Mouse (Mus musculus) kidney, embryonic 15.5 days (tissue): Measurements from ENCODE around the gene Inpp5d. TPM values are rescaled to one million over a fixed set of nuclear protein-coding genes. Genes with fewer than 3 reads are reported as not detected.
A peak's percentile ranks its signal among the peaks of the same experiment; 100 is the strongest.

ENCODE experiments used
- ATAC-seq: fragments of 200-750 bp; cut with Nextera tagmentation; replicated peaks from 2 replicates; pipeline ENCODE4 v1.8.0; 2017; ENCODE audit warnings: moderate TSS enrichment; ENCODE audit not compliant: low FRiP score
- H3K27ac ChIP-seq: fragments of 300-500 bp; sonication (generic); 2 replicates; pipeline ENCODE4 v1.5.1; 2015; ENCODE audit warnings: mild to moderate bottlenecking, inconsistent platforms
- H3K27me3 ChIP-seq: fragments of 300-500 bp; sonication (generic); 2 replicates; pipeline ENCODE4 v1.6.1; 2015; ENCODE audit warnings: inconsistent platforms
- H3K36me3 ChIP-seq: fragments of 300-500 bp; sonication (generic); 2 replicates; pipeline ENCODE4 v1.6.1; 2015; ENCODE audit warnings: inconsistent platforms
- H3K4me1 ChIP-seq: fragments of 300-500 bp; sonication (generic); 2 replicates; pipeline ENCODE4 v1.6.1; 2015; ENCODE audit warnings: inconsistent platforms
- H3K4me2 ChIP-seq: fragments of 300-500 bp; sonication (generic); 2 replicates; pipeline ENCODE4 v1.6.1; 2015; ENCODE audit warnings: moderate library complexity, mild to moderate bottlenecking, inconsistent platforms
- H3K4me3 ChIP-seq: fragments of 300-500 bp; sonication (generic); replicated peaks from 2 replicates; pipeline ENCODE4 v1.5.1; 2015; ENCODE audit warnings: mild to moderate bottlenecking, inconsistent platforms
- H3K9ac ChIP-seq: fragments of 300-500 bp; sonication (generic); 2 replicates; pipeline ENCODE4 v1.6.1; 2015; ENCODE audit warnings: mild to moderate bottlenecking, inconsistent platforms
- H3K9me3 ChIP-seq: fragments of 300-500 bp; sonication (generic); replicated peaks from 2 replicates; pipeline ENCODE4 v1.6.1; 2016; ENCODE audit warnings: inconsistent platforms
- WGBS: fragments of 180-500 bp; shearing (Covaris S2); methylation state at CpG from one replicate; pipeline ENCODE4 v1.1.7; 2015; ENCODE audit warnings: mixed read lengths; 5-methylcytosine and 5-hydroxymethylcytosine counted together
- polyA plus RNA-seq: library from polyadenylated mRNA; unstranded; fragments of >200 nt; fragmentation: Nextera tagmentation; extraction: Ambion mirVana; gene quantifications from 2 replicates; pipeline ENCODE4 v1.2.1, GENCODE M21; 2015

Inpp5d gene
- polyA plus RNA-seq, 1 experiment from 2014 or later: 10.2 TPM

DNA sequence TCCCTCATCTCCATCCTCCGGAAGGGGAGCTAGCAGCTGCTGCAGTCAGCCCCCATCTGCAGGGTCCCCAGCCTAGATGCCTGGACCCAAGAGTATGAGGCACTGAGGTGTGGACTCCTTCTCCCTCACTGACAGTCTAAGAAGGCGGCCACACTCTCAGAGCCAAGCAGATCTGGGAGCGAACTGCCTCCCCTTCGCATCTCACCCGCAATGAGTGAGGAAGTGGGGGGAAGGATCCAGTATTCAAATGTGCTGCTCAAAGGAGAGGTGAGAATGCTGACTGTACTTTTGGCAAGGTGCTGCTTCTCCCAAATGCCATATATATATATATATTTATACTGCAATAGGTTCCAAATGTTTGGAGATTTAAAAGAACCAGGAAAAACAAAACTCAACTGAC lies 16.7 kb upstream of the Inpp5d start:
- 86% methylated on average over 5 of the region's 5 CpGs for WGBS

DNA sequence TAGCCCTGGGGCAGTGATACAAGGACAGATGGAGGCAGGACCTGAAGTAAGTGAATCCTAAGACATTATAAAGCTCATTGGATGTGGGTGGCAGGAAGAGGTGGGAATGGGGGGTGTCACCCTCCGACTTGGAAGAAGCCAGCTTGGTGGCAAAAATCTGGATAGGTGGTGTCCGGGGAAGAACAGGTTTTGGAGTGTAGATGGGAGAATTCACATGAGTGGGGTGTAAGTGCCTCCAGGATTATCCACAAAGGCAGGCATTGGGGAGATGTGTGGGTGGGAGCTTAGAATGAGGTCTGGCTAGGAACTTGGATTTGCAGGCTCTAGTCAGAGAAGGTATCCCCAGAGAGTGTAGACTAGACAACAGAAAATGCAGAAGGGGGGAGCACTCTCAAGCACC lies 14.8 kb upstream of the Inpp5d start:
- ATAC-seq: no peak
- no peaks in the 10 kb centered on the region for H3K4me1 ChIP-seq
- WGBS: 75% methylated on average over 2 of the region's 2 CpGs
- no peaks in the 10 kb centered on the region for H3K27me3 ChIP-seq
- H3K9me3 ChIP-seq: no peaks in the 10 kb centered on the region
- no peak overlapping the region for H3K4me3 ChIP-seq
- H3K36me3 ChIP-seq: no peaks in the 10 kb centered on the region
- no peak overlapping the region for H3K27ac ChIP-seq
- no peak overlapping the region for H3K9ac ChIP-seq
- no peak overlapping the region for H3K4me2 ChIP-seq

More for the DNA sequence above, 16.7 kb upstream of the Inpp5d start:
- Histone ChIP-seq H3K4me3 (no peak overlapping the region), H3K9ac (no peak overlapping the region), H3K27me3 (no peaks in the 10 kb centered on the region), H3K4me2 (no peak overlapping the region), H3K9me3 (no peaks in the 10 kb centered on the region), H3K36me3 (no peaks in the 10 kb centered on the region), H3K4me1 (no peaks in the 10 kb centered on the region), H3K27ac (no peak overlapping the region)
- ATAC-seq: no peak

DNA sequence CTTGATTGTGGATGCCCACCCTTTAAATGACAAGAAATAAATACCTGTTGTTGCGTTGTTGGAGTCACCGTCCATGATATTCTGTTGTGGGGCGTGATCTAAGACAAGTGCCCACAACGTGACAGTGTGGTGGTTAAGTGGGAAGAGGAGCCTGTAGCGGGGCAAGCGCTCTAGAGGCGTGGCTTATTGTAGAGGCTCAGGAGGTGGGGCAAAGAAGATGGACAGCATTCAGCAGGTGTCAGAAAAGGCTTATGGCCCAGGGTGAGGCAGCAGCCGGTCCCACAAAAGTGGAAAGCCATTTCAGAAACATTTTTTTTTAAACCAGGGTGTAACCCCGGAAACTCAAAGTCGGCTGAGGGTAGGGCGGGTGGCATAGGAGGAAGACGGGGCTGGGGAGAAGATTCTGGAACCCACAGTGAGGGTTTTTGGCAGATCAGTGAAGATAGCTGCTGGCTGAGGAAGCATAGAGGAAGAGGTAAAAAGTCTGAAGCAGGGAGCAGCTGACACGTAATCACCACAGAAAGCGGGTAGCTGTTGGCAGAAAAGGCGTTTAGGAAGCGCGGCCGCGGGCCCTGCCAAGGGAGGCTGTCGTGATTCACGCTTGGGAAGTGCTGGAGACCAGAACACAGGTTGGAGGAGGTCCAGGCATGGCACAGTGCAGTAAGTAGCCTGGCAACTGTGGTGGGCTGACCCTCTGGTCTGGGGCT lies 12.6 kb upstream of the Inpp5d start:
- H3K4me2 ChIP-seq: no peak overlapping the region
- H3K4me3 ChIP-seq: no peak overlapping the region
- no peak overlapping the region for H3K9ac ChIP-seq
- WGBS: 81% methylated on average over 21 of the region's 21 CpGs
- no peaks in the 10 kb centered on the region for H3K36me3 ChIP-seq
- H3K4me1 ChIP-seq: no peaks in the 10 kb centered on the region
- H3K27ac ChIP-seq: no peak overlapping the region
- no peaks in the 10 kb centered on the region for H3K9me3 ChIP-seq
- ATAC-seq: no peak
- H3K27me3 ChIP-seq: no peaks in the 10 kb centered on the region

- H3K4me2 ChIP-seq: no peak overlapping the region
- WGBS: 36% methylated on average over 7 of the region's 7 CpGs
- no peak overlapping the region for H3K9ac ChIP-seq
- H3K36me3 ChIP-seq: no peaks in the 10 kb centered on the region
- H3K27ac ChIP-seq: no peak overlapping the region
- no peak overlapping the region for H3K4me3 ChIP-seq
- ATAC-seq: no peak
- no peaks in the 10 kb centered on the region for H3K4me1 ChIP-seq
- H3K9me3 ChIP-seq: no peaks in the 10 kb centered on the region
- no peaks in the 10 kb centered on the region for H3K27me3 ChIP-seq
These were observed 11.6 kb upstream of the Inpp5d start for GRCm38 (mm10) chr1:87608416-87609046.

- no peak overlapping the region for H3K4me2 ChIP-seq
- H3K4me3 ChIP-seq: no peak overlapping the region
- WGBS: 91% methylated on average over 2 of the region's 2 CpGs
- H3K4me1 ChIP-seq: no peaks in the 10 kb centered on the region
- H3K9me3 ChIP-seq: no peaks in the 10 kb centered on the region
- H3K36me3 ChIP-seq: no peaks in the 10 kb centered on the region
- no peaks in the 10 kb centered on the region for H3K27me3 ChIP-seq
- no peak overlapping the region for H3K9ac ChIP-seq
- ATAC-seq: no peak
- no peak overlapping the region for H3K27ac ChIP-seq
These were observed 5.4 kb upstream of the Inpp5d start for GRCm38 (mm10) chr1:87614576-87615295.

GRCm38 (mm10) chr1:87620693-87621092 lies 581 bp downstream of the Inpp5d start:
- Histone ChIP-seq H3K27me3 (no peaks in the 10 kb centered on the region), H3K4me2 (peak overlapping the region; percentile 39), H3K36me3 (no peaks in the 10 kb centered on the region), H3K4me3 (peak overlapping the region; percentile 33), H3K27ac (peak overlapping the region; percentile 56; the same call in 1 of the 2 replicates), H3K9ac (no peak overlapping the region), H3K4me1 (peaks cover 5% of the 10 kb centered on the region; the same call in 1 of the 2 replicates), H3K9me3 (no peaks in the 10 kb centered on the region)
- 62% methylated on average over 6 of the region's 6 CpGs for WGBS
- 0 out of 2 replicates have a peak, but pooled peaks have one; percentile 36 for ATAC-seq

GRCm38 (mm10) chr1:87621146-87621857 lies 1.2 kb downstream of the Inpp5d start:
- no peaks in the 10 kb centered on the region for H3K9me3 ChIP-seq
- ATAC-seq: no peak
- peak overlapping the region; percentile 39 for H3K4me2 ChIP-seq
- no peak overlapping the region for H3K9ac ChIP-seq
- H3K36me3 ChIP-seq: no peaks in the 10 kb centered on the region
- H3K4me1 ChIP-seq: peaks cover 5% of the 10 kb centered on the region; the same call in 1 of the 2 replicates
- H3K4me3 ChIP-seq: peak overlapping the region; percentile 33
- no peaks in the 10 kb centered on the region for H3K27me3 ChIP-seq
- whole genome bisulfite sequencing: 80% methylated on average over 9 of the region's 9 CpGs
- no peak overlapping the region for H3K27ac ChIP-seq

GRCm38 (mm10) chr1:87621858-87622279 lies 1.8 kb downstream of the Inpp5d start:
- Histone ChIP-seq H3K36me3 (no peaks in the 10 kb centered on the region), H3K9me3 (no peaks in the 10 kb centered on the region), H3K4me3 (peak overlapping the region; percentile 33), H3K9ac (no peak overlapping the region), H3K27me3 (no peaks in the 10 kb centered on the region), H3K4me1 (peaks cover 5% of the 10 kb centered on the region; the same call in 1 of the 2 replicates), H3K27ac (no peak overlapping the region), H3K4me2 (peak overlapping the region; percentile 39)
- ATAC-seq: no peak
- WGBS: 52% methylated on average over 3 of the region's 3 CpGs

DNA sequence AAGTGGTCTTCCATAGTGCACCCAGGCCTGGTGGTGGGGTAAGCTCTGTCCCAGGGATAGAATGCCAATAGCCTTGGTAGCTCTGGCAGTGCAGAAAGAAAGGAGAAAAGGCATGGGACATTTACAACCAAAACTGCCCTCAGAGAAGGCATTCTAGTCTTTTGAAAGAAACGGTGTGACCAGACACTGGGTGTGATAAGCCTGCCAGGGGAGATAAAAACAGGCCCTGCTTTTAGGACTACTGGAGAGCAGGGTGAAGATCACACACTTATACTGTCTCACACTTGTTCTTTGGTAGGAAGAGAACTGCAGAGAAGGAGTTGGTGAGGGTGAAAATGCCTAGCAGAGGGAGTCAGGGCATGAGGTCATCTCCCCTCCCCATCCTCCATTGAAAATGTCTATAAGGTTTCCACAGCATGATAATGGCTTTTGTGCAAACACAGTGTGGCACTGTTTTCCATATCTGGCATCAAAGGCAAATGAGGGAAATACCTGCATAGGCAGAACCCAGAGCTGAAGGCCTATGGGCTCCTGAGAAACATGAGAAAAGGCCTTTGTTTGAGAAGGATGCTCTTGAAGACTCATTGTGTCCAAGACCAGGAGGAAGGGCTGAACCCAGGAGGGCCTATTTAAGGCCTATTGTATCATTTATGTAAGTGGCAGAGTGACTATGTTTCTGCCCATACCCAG lies 4.0 kb downstream of the Inpp5d start:
- H3K36me3 ChIP-seq: no peaks in the 10 kb centered on the region
- peaks cover 5% of the 10 kb centered on the region; the same call in 1 of the 2 replicates for H3K4me1 ChIP-seq
- H3K9me3 ChIP-seq: no peaks in the 10 kb centered on the region
- H3K9ac ChIP-seq: no peak overlapping the region
- ATAC-seq: no peak
- H3K4me3 ChIP-seq: no peak overlapping the region
- H3K27ac ChIP-seq: no peak overlapping the region
- no peak overlapping the region for H3K4me2 ChIP-seq
- 71% methylated on average over 1 of the region's 1 CpGs for WGBS
- no peaks in the 10 kb centered on the region for H3K27me3 ChIP-seq

DNA sequence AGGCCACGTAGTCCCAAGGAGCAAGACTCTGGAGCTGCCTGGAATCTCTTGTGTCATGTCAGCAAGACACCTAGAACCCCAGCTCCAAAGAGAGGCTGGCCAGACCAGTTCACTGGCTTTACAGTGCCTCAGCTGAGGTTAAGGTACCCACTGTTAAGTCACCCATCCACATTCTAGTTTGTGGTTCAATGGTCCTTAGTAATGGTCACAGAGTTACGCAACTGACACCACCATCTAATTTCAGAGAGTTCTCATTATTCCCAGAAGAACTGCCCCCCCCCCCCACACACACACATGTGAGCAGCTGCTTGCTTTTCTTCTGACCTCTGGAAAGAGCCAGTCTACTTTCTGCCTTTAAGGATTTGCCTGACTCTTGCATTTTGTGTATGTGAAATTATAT lies 4.7 kb downstream of the Inpp5d start:
- 89% methylated on average over 2 of the region's 2 CpGs for WGBS
- H3K27me3 ChIP-seq: no peaks in the 10 kb centered on the region
- no peaks in the 10 kb centered on the region for H3K9me3 ChIP-seq
- H3K9ac ChIP-seq: no peak overlapping the region
- H3K27ac ChIP-seq: no peak overlapping the region
- H3K4me3 ChIP-seq: no peak overlapping the region
- H3K36me3 ChIP-seq: no peaks in the 10 kb centered on the region
- no peak overlapping the region for H3K4me2 ChIP-seq
- no peak for ATAC-seq
- peaks cover 5% of the 10 kb centered on the region; the same call in 1 of the 2 replicates for H3K4me1 ChIP-seq

- no peak overlapping the region for H3K4me3 ChIP-seq
- 82% methylated on average over 6 of the region's 6 CpGs for WGBS
- peaks cover 5% of the 10 kb centered on the region; the same call in 1 of the 2 replicates for H3K4me1 ChIP-seq
- H3K36me3 ChIP-seq: no peaks in the 10 kb centered on the region
- H3K27ac ChIP-seq: no peak overlapping the region
- no peak overlapping the region for H3K9ac ChIP-seq
- no peaks in the 10 kb centered on the region for H3K27me3 ChIP-seq
- H3K9me3 ChIP-seq: no peaks in the 10 kb centered on the region
- no peak for ATAC-seq
- no peak overlapping the region for H3K4me2 ChIP-seq
These were observed 5.3 kb downstream of the Inpp5d start for GRCm38 (mm10) chr1:87625254-87626025.
